Mouse (Mus musculus) cerebellum, adult 2 months (tissue): ENCODE data around the gene Map3k14. TPM values are rescaled to one million over a fixed set of nuclear protein-coding genes. Genes with fewer than 3 reads are reported as not detected.

Experiments
- DNase-seq, 2 experiments: peaks; one replicate each; pipeline ENCODE4 v3.0.0; 2021
- H3K27ac ChIP-seq: fragments of 200-500 bp; 2 replicates; pipeline ENCODE4 v1.5.1; 2012; ENCODE audit warnings: low read length, control low read depth, inconsistent platforms; ENCODE audit not compliant: insufficient read depth
- H3K27me3 ChIP-seq: fragments of 200-500 bp; 2 replicates; pipeline ENCODE4 v1.6.1; 2012; ENCODE audit warnings: inconsistent platforms, mild to moderate bottlenecking, low read length, moderate library complexity; ENCODE audit not compliant: control insufficient read depth, insufficient read depth
- H3K4me1 ChIP-seq: fragments of 200-500 bp; 2 replicates; pipeline ENCODE4 v1.6.1; 2011; ENCODE audit warnings: low read length; ENCODE audit not compliant: control insufficient read depth, insufficient read depth
- H3K4me3 ChIP-seq: fragments of 200-500 bp; replicated peaks from 2 replicates; pipeline ENCODE3; 2011; ENCODE audit warnings: mild to moderate bottlenecking, low read depth, low read length, control low read depth; ENCODE audit not compliant: insufficient read depth
- CTCF ChIP-seq: fragments of 200-500 bp; IDR thresholded peaks from 2 replicates; pipeline ENCODE4 v1.5.1; 2011; ENCODE audit warnings: low read depth, mild to moderate bottlenecking, control low read depth, low read length, moderate library complexity, borderline replicate concordance; ENCODE audit not compliant: insufficient read depth
- POLR2A ChIP-seq: fragments of 200-500 bp; IDR thresholded peaks from 2 replicates; pipeline ENCODE4 v1.6.1; 2011; ENCODE audit warnings: low read length, control low read depth, borderline replicate concordance; ENCODE audit not compliant: insufficient read depth
- WGBS: fragments of 180-500 bp; shearing (Covaris S2); methylation state at CpG from one replicate; pipeline ENCODE4 v1.1.7; 2018; 5-methylcytosine and 5-hydroxymethylcytosine counted together
- polyA plus RNA-seq: library from polyadenylated mRNA; depleted of rRNA; stranded (reverse); fragments of >200 nt; gene quantifications from 2 replicates; pipeline ENCODE4 v1.2.3, GENCODE M21; 2012

Map3k14 gene
- polyA plus RNA-seq, 1 experiment: 6.0 TPM

DNA sequence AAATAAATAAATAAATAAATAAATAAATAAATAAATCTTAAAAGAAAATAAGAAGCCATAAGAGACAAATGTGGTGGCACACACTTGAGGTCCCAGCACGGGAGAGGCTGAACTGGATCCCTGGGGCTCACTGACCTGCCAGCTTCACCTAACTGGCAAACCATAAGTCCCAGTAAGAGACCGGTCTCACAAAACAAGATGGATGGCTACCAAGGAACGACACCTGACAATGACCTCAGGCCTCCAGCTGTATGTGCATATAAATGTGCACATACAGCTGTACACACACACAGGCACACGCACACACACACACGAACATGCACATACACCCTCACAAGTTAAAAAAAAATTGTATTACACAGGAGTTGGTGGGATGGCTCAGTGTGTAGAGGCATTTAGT, 19.6 kb upstream of the Map3k14 start:
- H3K4me3 ChIP-seq: no peak overlapping the region
- no peak for DNase-seq
- peaks cover 5% of the 10 kb centered on the region; the same call in 1 of the 2 replicates for H3K4me1 ChIP-seq
- no peak overlapping the region for H3K27ac ChIP-seq
- TF ChIP-seq CTCF (no peak), POLR2A (no peak)
- no peaks in the 10 kb centered on the region for H3K27me3 ChIP-seq
- WGBS: 97% methylated on average over 5 of the region's 5 CpGs

DNA sequence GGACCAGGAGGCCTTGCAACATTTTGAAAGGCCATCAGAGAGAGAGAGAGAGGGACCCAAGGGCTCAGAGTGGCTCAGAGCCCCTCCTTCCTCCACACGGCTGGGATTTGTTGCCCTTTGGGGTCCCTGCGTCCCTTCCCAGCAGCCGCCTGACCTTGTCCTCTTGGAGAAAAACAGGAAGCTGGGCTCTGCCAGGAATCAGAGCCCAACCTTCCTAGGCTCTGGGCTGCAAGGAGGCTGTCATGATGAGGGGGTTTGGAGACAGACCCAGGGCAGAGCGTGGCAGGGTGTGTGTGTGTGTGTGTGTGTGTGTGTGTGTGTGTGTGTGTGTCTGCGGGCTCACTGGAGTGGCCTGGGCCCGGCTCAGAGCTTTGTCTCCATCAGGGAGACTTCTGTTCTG, 18.7 kb upstream of the Map3k14 start:
- Histone ChIP-seq H3K27ac (no peak overlapping the region), H3K4me3 (no peak overlapping the region), H3K4me1 (peaks cover 5% of the 10 kb centered on the region; the same call in 1 of the 2 replicates), H3K27me3 (no peaks in the 10 kb centered on the region)
- WGBS: 59% methylated on average over 6 of the region's 6 CpGs
- TF ChIP-seq POLR2A: no peak
- TF ChIP-seq CTCF: no peak
- no peak for DNase-seq

- WGBS: 67% methylated on average over 10 of the region's 10 CpGs
These were observed 18.0 kb upstream of the Map3k14 start for GRCm38 (mm10) chr11:103285276-103285675.

DNA sequence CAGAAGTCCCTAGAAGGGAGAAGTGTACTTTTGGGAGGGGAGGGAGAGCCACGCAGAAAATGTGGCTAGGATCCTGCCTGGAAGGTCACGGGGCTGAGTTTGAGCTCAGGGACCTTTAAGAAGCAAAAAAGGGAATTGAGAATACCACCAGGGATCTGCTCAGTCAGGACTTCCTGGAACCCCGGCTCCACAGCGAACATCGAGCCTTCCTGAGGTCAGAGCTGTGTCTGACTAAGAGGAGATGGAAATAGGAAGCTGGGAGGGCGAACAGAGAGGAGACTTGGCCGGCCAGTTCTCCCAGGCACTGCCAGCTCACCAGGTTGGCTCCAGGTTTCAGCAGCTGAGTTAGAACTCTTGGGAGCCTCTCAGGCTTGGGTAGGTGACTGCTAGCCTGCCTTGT, 14.5 kb upstream of the Map3k14 start:
- WGBS: 80% methylated on average over 7 of the region's 7 CpGs
- DNase-seq: no peak
- no peak overlapping the region for H3K4me3 ChIP-seq
- H3K27me3 ChIP-seq: no peaks in the 10 kb centered on the region
- no peaks in the 10 kb centered on the region for H3K4me1 ChIP-seq
- no peak overlapping the region for H3K27ac ChIP-seq
- TF ChIP-seq POLR2A: no peak
- no peak for TF ChIP-seq CTCF

More at GRCm38 (mm10) chr11:103285276-103285675, 18.0 kb upstream of the Map3k14 start:
- H3K4me1 ChIP-seq: peaks cover 5% of the 10 kb centered on the region; the same call in 1 of the 2 replicates
- H3K4me3 ChIP-seq: no peak overlapping the region
- no peak overlapping the region for H3K27ac ChIP-seq
- no peak for DNase-seq
- TF ChIP-seq CTCF (no peak), POLR2A (no peak)
- H3K27me3 ChIP-seq: no peaks in the 10 kb centered on the region

DNA sequence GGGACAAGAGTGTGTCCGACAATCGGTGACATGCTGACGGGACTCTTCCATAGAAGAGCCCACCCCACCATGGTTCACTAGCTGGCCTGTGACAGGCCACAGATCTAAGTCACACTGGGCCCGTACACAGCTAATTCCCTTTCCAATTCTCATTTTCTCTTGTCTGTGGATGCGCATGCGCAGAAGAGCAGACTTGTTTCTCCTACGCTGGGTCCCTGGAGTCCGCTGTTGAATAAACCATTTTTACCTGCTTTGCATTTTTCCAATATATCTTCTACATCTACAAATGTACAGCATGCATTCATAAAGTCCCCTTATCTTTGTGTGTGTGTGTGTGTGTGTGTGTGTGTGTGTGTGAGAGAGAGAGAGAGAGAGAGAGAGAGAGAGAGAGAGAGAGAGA, 9.2 kb upstream of the Map3k14 start:
- no peaks in the 10 kb centered on the region for H3K4me1 ChIP-seq
- no peak for TF ChIP-seq CTCF
- no peak for TF ChIP-seq POLR2A
- H3K4me3 ChIP-seq: no peak overlapping the region
- DNase-seq: no peak
- 93% methylated on average over 8 of the region's 8 CpGs for WGBS
- H3K27ac ChIP-seq: no peak overlapping the region
- H3K27me3 ChIP-seq: no peaks in the 10 kb centered on the region

DNA sequence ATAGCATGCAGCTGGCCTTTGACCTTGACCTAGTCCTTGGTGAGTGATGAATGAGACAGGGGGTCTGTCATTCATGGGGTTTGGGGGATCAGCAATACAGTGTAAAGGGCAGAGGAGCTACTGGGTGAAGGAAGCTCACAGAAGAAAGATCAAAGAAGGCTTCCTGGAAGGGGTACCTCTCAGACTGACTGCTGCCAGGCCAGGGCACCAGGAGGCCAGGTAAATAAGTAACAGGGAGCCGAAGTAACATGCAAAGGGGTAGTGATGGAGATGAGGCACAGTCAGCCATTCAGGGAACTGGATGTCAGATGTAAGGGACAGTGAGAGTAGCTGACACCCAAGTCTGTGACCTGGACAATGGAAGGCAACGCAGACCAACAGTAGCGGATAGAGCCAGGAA, 5.6 kb upstream of the Map3k14 start:
- WGBS: 95% methylated on average over 3 of the region's 3 CpGs
- no peak for DNase-seq
- Histone ChIP-seq H3K4me1 (no peaks in the 10 kb centered on the region), H3K27ac (no peak overlapping the region), H3K27me3 (no peaks in the 10 kb centered on the region), H3K4me3 (no peak overlapping the region)
- no peak for TF ChIP-seq POLR2A
- TF ChIP-seq CTCF: no peak

DNA sequence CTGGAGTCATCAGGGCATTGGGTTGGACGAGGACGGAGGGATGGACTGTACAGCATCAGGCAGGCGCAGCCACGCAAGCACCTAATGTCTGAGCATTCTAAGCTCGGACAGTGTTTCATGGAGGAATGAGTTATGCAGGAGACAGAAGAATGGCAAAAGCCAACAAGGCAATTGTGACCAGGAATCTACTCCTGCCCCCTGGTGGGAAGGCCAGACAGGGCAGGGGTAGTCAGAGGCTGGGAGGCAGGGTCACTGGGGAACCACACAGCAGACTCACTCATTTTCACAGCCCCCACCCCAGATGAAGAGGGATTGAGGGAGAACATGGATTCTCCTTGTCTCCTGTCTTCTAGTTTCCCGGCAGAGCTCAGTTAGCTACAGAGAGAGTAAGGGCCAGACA, 4.7 kb upstream of the Map3k14 start:
- no peak for DNase-seq
- Histone ChIP-seq H3K4me1 (no peaks in the 10 kb centered on the region), H3K4me3 (no peak overlapping the region), H3K27me3 (no peaks in the 10 kb centered on the region), H3K27ac (no peak overlapping the region)
- 78% methylated on average over 6 of the region's 6 CpGs for WGBS
- TF ChIP-seq CTCF: peak; percentile 27; the same call in 1 of the 2 replicates
- TF ChIP-seq POLR2A: no peak

DNA sequence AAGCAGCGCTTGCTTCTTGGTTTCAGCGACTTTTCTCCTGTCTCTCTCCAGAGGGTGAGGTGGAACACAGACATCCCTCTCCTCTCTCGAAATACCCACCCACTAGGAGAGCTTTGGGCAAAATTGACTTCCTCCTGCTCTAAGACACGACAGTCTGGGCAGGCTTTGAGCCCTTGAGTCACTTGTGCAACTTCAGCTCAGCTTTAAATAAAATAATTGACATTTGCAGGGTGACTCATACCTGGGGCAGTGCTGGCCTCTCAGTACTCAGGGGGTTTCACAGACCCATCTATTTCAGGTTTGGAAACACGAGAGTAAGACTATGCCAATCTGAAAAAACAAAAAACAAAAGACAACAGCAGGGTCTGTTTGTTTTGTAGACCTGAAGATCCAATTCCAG, 2.2 kb upstream of the Map3k14 start:
- Histone ChIP-seq H3K4me1 (no peaks in the 10 kb centered on the region; the same call in 1 of the 2 replicates), H3K27me3 (no peaks in the 10 kb centered on the region), H3K27ac (no peak overlapping the region), H3K4me3 (no peak overlapping the region)
- TF ChIP-seq CTCF (no peak), POLR2A (no peak)
- WGBS: 79% methylated on average over 5 of the region's 5 CpGs
- DNase-seq: no peak

GRCm38 (mm10) chr11:103268905-103269304, 1.6 kb upstream of the Map3k14 start:
- Histone ChIP-seq H3K4me3 (no peak overlapping the region), H3K27ac (no peak overlapping the region), H3K4me1 (no peaks in the 10 kb centered on the region; the same call in 1 of the 2 replicates), H3K27me3 (no peaks in the 10 kb centered on the region)
- TF ChIP-seq CTCF (no peak), POLR2A (no peak)
- WGBS: 27% methylated on average over 3 of the region's 3 CpGs
- no peak for DNase-seq
